Mouse (Mus musculus) CD8-positive naive resting alpha-beta T cell, adult 57 days (primary cell): ENCODE results near the gene Rcbtb2. TPM values are rescaled to one million over a fixed set of nuclear protein-coding genes. Genes with fewer than 3 reads are reported as not detected.

Source experiments
- total RNA-seq: library from RNA; stranded (reverse); gene quantifications from one replicate; pipeline ENCODE4 v1.2.4, GENCODE M21; 2023

The Rcbtb2 gene
- total RNA-seq: 43.6 TPM

DNA sequence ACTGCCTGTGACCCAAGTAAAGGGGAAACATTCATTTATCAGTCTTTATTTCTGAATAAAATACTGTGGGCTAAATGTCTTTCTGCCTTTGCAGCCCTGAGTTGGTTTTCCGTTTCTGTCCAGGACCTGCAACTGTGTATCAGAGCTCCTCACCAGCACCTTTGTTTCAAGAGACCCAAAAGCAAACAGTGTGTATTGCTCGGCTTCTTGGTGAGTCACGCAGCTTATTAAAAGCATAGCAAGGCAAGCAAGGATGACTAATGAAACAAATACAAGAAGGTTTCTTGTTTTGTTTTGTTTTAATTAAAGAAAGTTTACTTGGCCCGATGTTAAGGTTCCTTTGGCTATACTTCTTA is at the start of gene Rcbtb2:
TSS of gene Rcbtb2 (plus strand) at position 115 of the 356 bp plus-strand sequence.

DNA sequence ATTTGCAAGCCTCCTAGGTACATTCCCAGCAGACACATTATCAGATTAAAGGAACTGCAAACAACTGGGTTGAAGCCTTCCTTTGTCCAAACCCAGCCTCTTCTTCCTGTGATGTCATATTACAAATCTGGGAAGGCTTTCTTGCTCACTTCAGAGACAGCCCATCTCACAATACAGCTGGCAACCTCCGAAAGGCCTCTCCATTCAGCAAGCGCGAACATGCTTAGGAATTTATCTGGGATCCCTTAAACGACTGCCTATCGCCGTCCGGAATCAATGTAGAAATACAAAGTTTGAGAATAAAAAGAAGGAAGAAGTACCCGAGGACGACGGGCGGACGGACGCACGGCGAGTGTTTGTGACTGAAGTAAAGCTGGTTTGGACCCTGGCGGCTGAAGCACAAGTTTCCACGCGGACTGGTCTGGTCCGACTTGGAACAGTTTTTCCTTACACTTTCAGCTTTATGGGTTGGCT is 115.0 kb downstream of the Rcbtb2 start, which contains the start of gene Lpar6:
TSS of gene Lpar6 (plus strand) at position 48 of the 474 bp plus-strand sequence.

Other genes with a start within 250 kb of the Rcbtb2 start
- gene Cysltr2, start 73.9 kb upstream of the Rcbtb2 start, total RNA-seq: 0.92 TPM
- 14.4 TPM for gene Lpar6, start 114.9 kb downstream of the Rcbtb2 start, total RNA-seq
- 31.6 TPM for gene Rb1, start 202.8 kb downstream of the Rcbtb2 start, total RNA-seq